Mouse (Mus musculus): ENCODE results near the gene Polr3h.
A peak's percentile ranks its signal among the peaks of the same experiment; 100 is the strongest.

Polr3h gene

GRCm38 (mm10) chr15:81838554-81839235 lies 87.3 kb downstream of the Polr3h start:
- DNase-seq, result peak; percentile 77

All from lung, postnatal 36 days (tissue).